Mouse (Mus musculus) gastrocnemius, postnatal 4 days (tissue): ENCODE results near the gene Abcc4. TPM values are rescaled to one million over a fixed set of nuclear protein-coding genes. Genes with fewer than 3 reads are reported as not detected.

Source experiments
- DNase-seq, 2 experiments: peaks; one replicate each; pipeline ENCODE4 v3.0.0; 2021 to 2022; ENCODE audit warnings: low spot score in 2 of 2, mixed read lengths in 2 of 2
- microRNA-seq: library from miRNA; unstranded; fragments of <30 nt; microRNA quantifications from one replicate; pipeline ENCODE4 v1.2.0, GENCODE M21; 2021
- total RNA-seq, 2 experiments: library from RNA; stranded (reverse); gene quantifications; 2 replicates each; pipeline ENCODE4 v1.2.3; 2021

Abcc4 gene
- total RNA-seq, 2 experiments from 2014 or later, result 2.4 to 2.9 TPM

- DNase-seq, result no peak
Observed at GRCm38 (mm10) chr14:118437156-118437931, 268.7 kb downstream of the Abcc4 start.

- peak in 1 of 2 experiments; percentile 19 for DNase-seq
Observed at GRCm38 (mm10) chr14:118436791-118437155, 269.2 kb downstream of the Abcc4 start.

- no peak for DNase-seq
Observed at GRCm38 (mm10) chr14:118435676-118436330, 270.2 kb downstream of the Abcc4 start.

- DNase-seq, result no peak
Observed at GRCm38 (mm10) chr14:118434842-118435241, 271.2 kb downstream of the Abcc4 start.

- no peak for DNase-seq
Observed at GRCm38 (mm10) chr14:118433848-118434247, 272.2 kb downstream of the Abcc4 start.

Small RNA genes within 50 kb of the gene (microRNA-seq; reads per million reads assigned to microRNA genes)
- not detected for gene Mir6391

Other genes starting within 250 kb of the Abcc4 start
- gene Cldn10, start 81.7 kb upstream of the Abcc4 start, total RNA-seq, result under 1 TPM in 1 of 2 experiments, not detected in 1; 0.25 TPM
- 10 to 100 TPM; 14.0 to 14.4 TPM for gene Dzip1, start 219.2 kb upstream of the Abcc4 start, total RNA-seq
- gene Dnajc3, start 231.8 kb upstream of the Abcc4 start, total RNA-seq, result 10 to 100 TPM; 28.7 to 34.8 TPM